Mouse (Mus musculus): ENCODE data around the gene Rala. TPM values are rescaled to one million over a fixed set of nuclear protein-coding genes. Genes with fewer than 3 reads are reported as not detected.

Rala gene
- polyA plus RNA-seq, 1 experiment from 2014 or later, result 85.4 TPM

GRCm38 (mm10) chr13:17837610-17838483 is 106.2 kb downstream of the Rala start:
- H3K36me3 ChIP-seq (ENCODE audit: control insufficient read depth, insufficient read depth, low read length), result no peaks in the 10 kb centered on the region
- no peak for ATAC-seq (replicated peaks; ENCODE audit: insufficient number of reproducible peaks, low FRiP score, low TSS enrichment)
- no peak overlapping the region for H3K4me2 ChIP-seq
- H3K27ac ChIP-seq (ENCODE audit: low read depth, low read length), result no peak overlapping the region
- H3K27me3 ChIP-seq (ENCODE audit: control insufficient read depth, insufficient read depth, low read length), result no peaks in the 10 kb centered on the region
- WGBS (ENCODE audit: insufficient replicate concordance), result 41% methylated on average over 16 of the region's 16 CpGs
- no peak overlapping the region for H3K4me3 ChIP-seq (ENCODE audit: low read depth, low read length)
- H3K4me1 ChIP-seq (ENCODE audit: control insufficient read depth, insufficient read depth, low read length), result no peaks in the 10 kb centered on the region
- H3K9ac ChIP-seq (ENCODE audit: low read depth, low read length), result no peak overlapping the region
- H3K9me3 ChIP-seq (replicated peaks; ENCODE audit: control insufficient read depth, low read length), result no peaks in the 10 kb centered on the region

DNA sequence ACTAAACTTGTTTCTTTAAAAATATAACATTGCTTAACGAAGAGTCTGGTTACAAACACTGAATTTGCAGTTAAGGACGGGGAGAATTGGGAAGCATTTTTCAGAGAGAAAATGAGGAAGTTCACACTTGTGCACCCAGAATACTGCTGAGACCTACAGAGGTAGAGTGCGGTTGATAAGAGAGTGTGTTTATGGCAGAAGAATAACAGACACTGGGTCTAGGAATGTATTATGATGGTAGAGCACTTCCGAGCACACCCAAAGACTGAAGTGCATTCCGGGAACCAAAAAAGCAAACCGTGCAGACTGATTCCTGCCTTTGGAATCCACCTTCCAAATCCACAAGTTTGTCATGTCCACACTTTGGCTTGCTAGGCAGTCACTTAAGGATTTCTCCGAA is 107.2 kb downstream of the Rala start:
- Histone ChIP-seq H3K4me2 (no peak overlapping the region), H3K4me1 (ENCODE audit: control insufficient read depth, insufficient read depth, low read length) (no peaks in the 10 kb centered on the region), H3K9me3 (replicated peaks; ENCODE audit: control insufficient read depth, low read length) (no peaks in the 10 kb centered on the region), H3K27ac (ENCODE audit: low read depth, low read length) (no peak overlapping the region), H3K36me3 (ENCODE audit: control insufficient read depth, insufficient read depth, low read length) (no peaks in the 10 kb centered on the region), H3K27me3 (ENCODE audit: control insufficient read depth, insufficient read depth, low read length) (no peaks in the 10 kb centered on the region), H3K4me3 (ENCODE audit: low read depth, low read length) (no peak overlapping the region), H3K9ac (ENCODE audit: low read depth, low read length) (no peak overlapping the region)
- ATAC-seq (replicated peaks; ENCODE audit: insufficient number of reproducible peaks, low FRiP score, low TSS enrichment), result no peak
- 66% methylated on average over 7 of the region's 7 CpGs for WGBS (ENCODE audit: insufficient replicate concordance)

- Histone ChIP-seq H3K27me3 (ENCODE audit: control insufficient read depth, insufficient read depth, low read length) (no peaks in the 10 kb centered on the region), H3K9ac (ENCODE audit: low read depth, low read length) (no peak overlapping the region), H3K27ac (ENCODE audit: low read depth, low read length) (no peak overlapping the region), H3K9me3 (replicated peaks; ENCODE audit: control insufficient read depth, low read length) (no peaks in the 10 kb centered on the region), H3K4me1 (ENCODE audit: control insufficient read depth, insufficient read depth, low read length) (no peaks in the 10 kb centered on the region), H3K36me3 (ENCODE audit: control insufficient read depth, insufficient read depth, low read length) (no peaks in the 10 kb centered on the region), H3K4me3 (ENCODE audit: low read depth, low read length) (no peak overlapping the region), H3K4me2 (no peak overlapping the region)
- no peak for ATAC-seq (replicated peaks; ENCODE audit: insufficient number of reproducible peaks, low FRiP score, low TSS enrichment)
- 59% methylated on average over 3 of the region's 3 CpGs for WGBS (ENCODE audit: insufficient replicate concordance)
Observed at GRCm38 (mm10) chr13:17832940-17833339, 111.1 kb downstream of the Rala start.

Other genes with a start within 250 kb of the Rala start
- gene Mplkip, start 249.0 kb downstream of the Rala start, polyA plus RNA-seq (2014; fragmentation: Nextera tagmentation; extraction: Ambion mirVana), result 32.1 and 32.4 TPM in 2 replicates
- gene Sugct, start 248.7 kb downstream of the Rala start, polyA plus RNA-seq (2014; fragmentation: Nextera tagmentation; extraction: Ambion mirVana), result 3.6 and 4.0 TPM in 2 replicates
- 10.5 and 18.0 TPM in 2 replicates for gene Cdk13, start 139.1 kb downstream of the Rala start, polyA plus RNA-seq (2014; fragmentation: Nextera tagmentation; extraction: Ambion mirVana)
- gene Yae1d1, start 49.1 kb upstream of the Rala start, polyA plus RNA-seq (2014; fragmentation: Nextera tagmentation; extraction: Ambion mirVana), result 79.8 and 85.2 TPM in 2 replicates

All from heart, embryonic 11.5 days (tissue).